Mouse (Mus musculus) adrenal gland, adult 2 months (tissue): ENCODE measurements around the gene Csnk1e. TPM values are rescaled to one million over a fixed set of nuclear protein-coding genes. Genes with fewer than 3 reads are reported as not detected.

Experiments used
- microRNA-seq, 2 experiments: library from miRNA; unstranded; fragments of <30 nt; microRNA quantifications; one replicate each; pipeline ENCODE4 v1.2.0; 2021
- polyA plus RNA-seq: library from polyadenylated mRNA; depleted of rRNA; stranded (reverse); fragments of >200 nt; gene quantifications from 2 replicates; pipeline ENCODE4 v1.2.3, GENCODE M21; 2012; rRNA removed
- total RNA-seq, 2 experiments: library from RNA; stranded (reverse); gene quantifications; 2 replicates each; pipeline ENCODE4 v1.2.3; 2021

Gene Csnk1e
- total and polyA plus RNA-seq, 3 experiments = 65.3 to 87.7 (median 74.6) TPM

Small RNAs within 50 kb of the gene (microRNA-seq; reads per million reads assigned to microRNA genes)
- gene Gm44302 = 0 reads per million in 2 experiments
- gene Mir1943 = 1.2 to 5.5 reads per million in 2 experiments

Other genes with a start within 250 kb of the Csnk1e start
- 10 to 100 TPM; 14.6 to 18.5 TPM for gene Pick1, start 226.4 kb downstream of the Csnk1e start, total RNA-seq
- gene Pick1, start 226.4 kb downstream of the Csnk1e start, polyA plus RNA-seq = 17.4 and 19.7 TPM in 2 replicates
- gene Gm49486, start 226.2 kb downstream of the Csnk1e start, total RNA-seq = not detected
- gene Gm49486, start 226.2 kb downstream of the Csnk1e start, polyA plus RNA-seq = not detected in 2 replicates
- gene Slc16a8, start 200.8 kb downstream of the Csnk1e start, total RNA-seq = not detected
- 0.07 and 0.61 TPM in 2 replicates for gene Slc16a8, start 200.8 kb downstream of the Csnk1e start, polyA plus RNA-seq
- gene Baiap2l2, start 170.0 kb downstream of the Csnk1e start, total RNA-seq = under 1 TPM in 1 of 2 experiments, not detected in 1; 0.24 TPM
- gene Baiap2l2, start 170.0 kb downstream of the Csnk1e start, polyA plus RNA-seq = 1.5 and 8.5 TPM in 2 replicates
- 10 to 100 TPM; 26.1 to 30.6 TPM for gene Pla2g6, start 127.2 kb downstream of the Csnk1e start, total RNA-seq
- gene Pla2g6, start 127.2 kb downstream of the Csnk1e start, polyA plus RNA-seq = 47.8 and 50.1 TPM in 2 replicates
- gene Maff, start 108.9 kb downstream of the Csnk1e start, total RNA-seq = 1 to 10 TPM; 7.2 to 9.5 TPM
- 3.2 and 3.4 TPM in 2 replicates for gene Maff, start 108.9 kb downstream of the Csnk1e start, polyA plus RNA-seq
- gene Tmem184b, start 52.0 kb downstream of the Csnk1e start, total RNA-seq = 10 to 100 TPM; 61.5 to 66.3 TPM
- 255 and 262 TPM in 2 replicates for gene Tmem184b, start 52.0 kb downstream of the Csnk1e start, polyA plus RNA-seq
- gene Kcnj4, start 49.7 kb upstream of the Csnk1e start, total RNA-seq = 1 to 10 TPM in 1 of 2 experiments, under 1 TPM in 1; 0.20 to 6.3 TPM
- 0.36 and 3.8 TPM in 2 replicates for gene Kcnj4, start 49.7 kb upstream of the Csnk1e start, polyA plus RNA-seq
- gene Kdelr3, start 60.8 kb upstream of the Csnk1e start, total RNA-seq = 1 to 10 TPM; 1.9 to 4.1 TPM
- gene Kdelr3, start 60.8 kb upstream of the Csnk1e start, polyA plus RNA-seq = 2.9 and 3.1 TPM in 2 replicates
- gene Ddx17, start 91.2 kb upstream of the Csnk1e start, total RNA-seq = 100 to 1,000 TPM; 230 to 248 TPM
- gene Ddx17, start 91.2 kb upstream of the Csnk1e start, polyA plus RNA-seq = 245 and 257 TPM in 2 replicates
- gene Dmc1, start 149.5 kb upstream of the Csnk1e start, total RNA-seq = 1 to 10 TPM in 1 of 2 experiments, under 1 TPM in 1; 0.86 to 2.0 TPM
- 0.08 and 0.25 TPM in 2 replicates for gene Dmc1, start 149.5 kb upstream of the Csnk1e start, polyA plus RNA-seq
- gene Fam227a, start 203.4 kb upstream of the Csnk1e start, total RNA-seq = 1 to 10 TPM; 1.3 to 1.6 TPM
- gene Fam227a, start 203.4 kb upstream of the Csnk1e start, polyA plus RNA-seq = 0.43 and 0.61 TPM in 2 replicates
- gene Cby1, start 203.6 kb upstream of the Csnk1e start, total RNA-seq = 10 to 100 TPM; 14.0 to 26.9 TPM
- gene Cby1, start 203.6 kb upstream of the Csnk1e start, polyA plus RNA-seq = 6.9 and 13.2 TPM in 2 replicates
- gene Tomm22, start 215.3 kb upstream of the Csnk1e start, total RNA-seq = 100 to 1,000 TPM in 1 of 2 experiments, 10 to 100 TPM in 1; 93.3 to 114 TPM
- gene Tomm22, start 215.3 kb upstream of the Csnk1e start, polyA plus RNA-seq = 11.0 and 13.7 TPM in 2 replicates
- gene Josd1, start 232.4 kb upstream of the Csnk1e start, total RNA-seq = 10 to 100 TPM; 29.1 to 30.1 TPM
- gene Josd1, start 232.4 kb upstream of the Csnk1e start, polyA plus RNA-seq = 33.8 and 38.2 TPM in 2 replicates
- gene Gtpbp1, start 235.3 kb upstream of the Csnk1e start, total RNA-seq = 10 to 100 TPM; 29.2 to 32.5 TPM
- gene Gtpbp1, start 235.3 kb upstream of the Csnk1e start, polyA plus RNA-seq = 26.4 and 29.8 TPM in 2 replicates